Mouse (Mus musculus) adrenal gland, postnatal 36 days (tissue): ENCODE measurements around the gene Cdkn2b. TPM values are rescaled to one million over a fixed set of nuclear protein-coding genes. Genes with fewer than 3 reads are reported as not detected.

Experiments used
- DNase-seq, 2 experiments: peaks; one replicate each; pipeline ENCODE4 v3.0.0; 2021; ENCODE audit warnings: mixed read lengths in 1 of 2
- total RNA-seq, 2 experiments: library from RNA; stranded (reverse); gene quantifications; 2 replicates each; pipeline ENCODE4 v1.2.3; 2021

Gene Cdkn2b
- total RNA-seq, 2 experiments from 2014 or later: 4.8 to 10.3 TPM

- no peak for DNase-seq
Observed at GRCm38 (mm10) chr4:89293516-89293915, 17.3 kb downstream of the Cdkn2b start.

GRCm38 (mm10) chr4:89289028-89289427 is 21.8 kb downstream of the Cdkn2b start:
- no peak for DNase-seq

GRCm38 (mm10) chr4:89286566-89286965 is 24.3 kb downstream of the Cdkn2b start:
- no peak for DNase-seq

GRCm38 (mm10) chr4:89285688-89286087 is 25.2 kb downstream of the Cdkn2b start:
- DNase-seq: no peak

- DNase-seq: no peak
Observed at GRCm38 (mm10) chr4:89282661-89283060, 28.2 kb downstream of the Cdkn2b start.

GRCm38 (mm10) chr4:89282036-89282566 is 28.7 kb downstream of the Cdkn2b start:
- DNase-seq: peak; percentile 46 to 47

GRCm38 (mm10) chr4:89281236-89281635 is 29.6 kb downstream of the Cdkn2b start:
- DNase-seq: no peak

- DNase-seq: no peak
Observed at GRCm38 (mm10) chr4:89279641-89280040, 31.2 kb downstream of the Cdkn2b start.

- no peak for DNase-seq
Observed at GRCm38 (mm10) chr4:89277381-89277940, 33.4 kb downstream of the Cdkn2b start.

- DNase-seq: no peak
Observed at GRCm38 (mm10) chr4:89276669-89277219, 34.1 kb downstream of the Cdkn2b start.

- DNase-seq: no peak
Observed at GRCm38 (mm10) chr4:89275811-89276584, 34.8 kb downstream of the Cdkn2b start.

- DNase-seq: no peak
Observed at GRCm38 (mm10) chr4:89274829-89275548, 35.9 kb downstream of the Cdkn2b start.

- no peak for DNase-seq
Observed at GRCm38 (mm10) chr4:89274006-89274405, 36.8 kb downstream of the Cdkn2b start.

- no peak for DNase-seq
Observed at GRCm38 (mm10) chr4:89273585-89273984, 37.3 kb downstream of the Cdkn2b start.

- DNase-seq: no peak
Observed at GRCm38 (mm10) chr4:89272961-89273540, 37.8 kb downstream of the Cdkn2b start.

- no peak for DNase-seq
Observed at GRCm38 (mm10) chr4:89272101-89272718, 38.6 kb downstream of the Cdkn2b start.

- peak; percentile 21 to 32 for DNase-seq
Observed at GRCm38 (mm10) chr4:89257768-89258167, 53.1 kb downstream of the Cdkn2b start.
